Mouse (Mus musculus) urinary bladder, adult 2 months (tissue): ENCODE results near the gene Ccdc85c. TPM values are rescaled to one million over a fixed set of nuclear protein-coding genes. Genes with fewer than 3 reads are reported as not detected.

Experiments
- DNase-seq: peaks from one replicate; pipeline ENCODE4 v3.0.0; 2022; ENCODE audit warnings: low spot score
- polyA plus RNA-seq: library from polyadenylated mRNA; depleted of rRNA; stranded (reverse); fragments of >200 nt; gene quantifications from 2 replicates; pipeline ENCODE4 v1.2.3, GENCODE M21; 2012

Gene Ccdc85c
- polyA plus RNA-seq, 1 experiment: 14.6 TPM

- no peak for DNase-seq
Measured at GRCm38 (mm10) chr12:108294620-108295019, 19.4 kb upstream of the Ccdc85c start.

GRCm38 (mm10) chr12:108292957-108293356, 17.7 kb upstream of the Ccdc85c start:
- peak; percentile 54 for DNase-seq

GRCm38 (mm10) chr12:108292419-108292818, 17.2 kb upstream of the Ccdc85c start:
- no peak for DNase-seq

DNA sequence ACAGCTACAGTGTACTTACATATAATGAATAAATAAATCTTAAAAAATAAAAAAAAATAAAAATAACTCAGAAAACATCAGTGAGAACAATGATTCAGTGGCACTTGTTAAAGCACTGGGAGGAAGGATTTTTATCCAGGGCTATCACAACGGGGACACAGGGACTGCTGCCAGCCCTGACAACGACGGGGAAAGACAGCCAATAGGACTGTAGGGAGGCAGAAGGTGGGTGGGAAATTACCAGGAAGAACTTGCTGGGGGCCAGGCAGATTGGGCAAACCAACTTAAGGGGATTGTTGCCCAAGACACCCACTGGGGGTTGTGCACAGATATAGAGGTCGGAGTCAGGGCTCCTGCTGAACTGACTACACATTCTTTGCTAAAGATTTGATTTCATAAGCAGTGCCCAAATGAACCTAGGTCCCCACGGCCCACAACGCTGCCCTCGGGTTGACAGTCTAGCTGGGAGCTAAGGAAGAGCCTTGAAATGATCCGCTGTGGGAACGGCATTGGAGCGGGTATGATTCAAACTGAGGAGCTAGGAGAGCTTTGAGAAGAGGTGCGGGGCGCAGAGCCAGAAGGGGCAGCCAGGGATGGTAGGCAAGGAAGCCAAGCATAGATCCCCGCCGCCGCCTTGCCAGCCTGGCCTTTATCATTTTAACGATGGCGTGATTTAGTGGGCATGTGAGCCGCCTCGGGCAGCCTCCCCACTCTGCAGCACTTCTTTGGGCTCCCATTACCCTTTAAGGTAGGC, 13.1 kb upstream of the Ccdc85c start:
- peak; percentile 32 for DNase-seq

DNA sequence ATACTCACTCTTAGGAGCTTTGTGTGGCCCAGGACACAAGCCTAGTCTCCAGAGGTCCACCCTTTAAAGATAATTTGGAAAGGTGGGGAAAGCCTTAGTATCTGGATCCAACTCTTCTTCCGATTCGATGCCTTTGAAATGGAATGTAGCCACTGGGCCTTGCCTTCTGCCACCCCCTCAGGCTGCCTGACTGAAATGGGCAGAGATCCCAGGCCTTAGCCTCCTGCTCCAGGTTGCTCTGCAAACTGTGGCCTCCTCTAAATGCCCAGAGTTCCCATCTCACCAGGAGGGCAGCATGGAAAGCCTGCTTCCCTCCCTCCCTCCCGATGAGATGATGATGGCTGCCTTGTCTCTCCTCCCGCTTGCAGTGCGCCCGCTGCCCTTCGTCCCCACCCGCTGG, 11.8 kb upstream of the Ccdc85c start:
- DNase-seq: no peak

DNA sequence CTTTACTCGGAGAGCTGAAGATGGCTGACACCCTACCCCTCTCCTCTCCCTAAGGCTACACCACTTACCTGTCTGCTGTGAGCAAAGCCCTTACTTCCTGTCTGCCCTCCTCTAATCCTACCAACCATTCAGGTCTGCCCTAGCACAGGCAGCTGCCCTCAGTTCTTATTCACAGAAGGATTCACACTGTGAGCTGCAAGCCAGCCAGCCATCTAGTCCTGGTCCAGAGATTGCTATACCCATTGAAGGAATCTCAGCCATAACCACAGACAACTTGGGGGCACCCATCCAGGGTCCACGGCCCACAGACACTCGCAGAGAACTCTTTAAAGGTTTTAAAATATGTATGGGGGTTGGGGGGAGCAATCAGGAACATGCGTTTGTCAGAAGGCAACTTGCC, 11.2 kb upstream of the Ccdc85c start:
- no peak for DNase-seq

DNA sequence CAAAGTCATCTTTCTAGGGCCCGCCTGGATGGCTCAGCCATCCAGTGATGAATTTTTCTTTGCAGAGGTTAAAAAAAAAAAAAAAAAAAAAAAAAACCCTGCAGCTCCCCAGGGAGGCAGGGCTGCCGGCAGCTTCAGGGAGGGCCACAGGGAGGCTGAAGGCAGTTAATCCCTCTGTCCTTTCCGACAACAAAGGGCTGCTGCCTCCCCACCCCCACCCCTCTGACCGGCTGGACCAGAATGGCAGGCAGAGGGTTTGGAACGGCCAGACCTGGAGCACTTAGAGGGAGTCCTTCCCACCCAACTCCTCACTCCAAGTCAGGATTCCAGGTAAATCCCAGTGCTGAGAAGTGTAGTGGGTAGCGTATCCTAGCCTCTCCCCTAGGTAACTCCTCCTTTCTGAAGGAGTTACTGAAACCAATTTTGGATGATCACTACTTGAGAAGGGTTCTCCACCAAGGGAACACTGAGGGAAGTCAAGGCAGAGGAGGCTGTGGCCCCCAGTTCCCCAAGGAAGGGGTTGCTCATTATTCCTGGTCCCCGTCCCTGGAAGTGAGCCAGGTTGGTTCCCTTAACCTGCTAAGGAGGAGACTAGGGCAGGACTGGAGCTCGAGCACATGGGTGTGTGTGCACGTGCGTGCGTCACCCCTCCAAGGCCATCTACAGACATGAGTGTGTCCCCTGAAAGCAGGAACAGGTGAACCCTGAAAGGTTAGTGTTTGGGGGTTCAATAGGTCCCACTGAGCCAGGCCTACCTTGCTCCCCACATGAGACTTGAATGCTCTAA, 10.2 kb upstream of the Ccdc85c start:
- no peak for DNase-seq

- DNase-seq: peak; percentile 19
Measured at GRCm38 (mm10) chr12:108284455-108285224, 9.4 kb upstream of the Ccdc85c start.

DNA sequence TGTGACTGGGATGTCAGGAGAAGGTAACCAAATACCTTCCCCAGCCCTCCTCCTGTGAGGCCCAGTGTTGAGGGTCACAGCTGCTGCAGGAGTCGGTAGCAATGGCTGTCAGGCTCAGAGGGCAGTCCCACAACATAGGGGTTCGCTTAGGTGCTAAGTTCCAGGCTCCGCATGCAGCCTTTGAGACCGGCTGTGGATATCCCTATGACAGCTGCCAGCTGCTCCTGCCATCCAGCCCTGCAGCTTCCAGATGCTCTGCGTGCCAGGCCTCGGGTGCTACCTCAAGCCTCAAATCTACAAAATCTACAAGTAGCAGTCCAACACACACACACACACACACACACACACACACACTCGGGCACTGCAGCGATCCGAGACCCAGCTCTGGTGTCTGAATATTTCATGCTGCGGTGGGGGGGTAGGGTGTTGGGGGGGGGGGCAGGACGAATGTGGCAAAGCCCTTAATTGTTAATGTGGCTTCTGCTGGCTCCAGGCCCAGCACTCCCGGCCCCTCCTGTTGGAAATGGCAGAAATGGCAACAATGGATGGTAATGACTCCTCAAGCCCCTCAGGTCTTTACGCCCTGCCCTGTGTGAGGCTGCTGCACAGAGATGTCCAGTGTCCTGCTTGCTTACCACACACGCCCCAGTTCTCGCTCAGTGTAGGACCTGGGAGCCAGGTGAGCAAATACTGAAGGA, 3.1 kb upstream of the Ccdc85c start:
- peak; percentile 19 for DNase-seq

- no peak for DNase-seq
Measured at GRCm38 (mm10) chr12:108277341-108277841, 2.2 kb upstream of the Ccdc85c start.

DNA sequence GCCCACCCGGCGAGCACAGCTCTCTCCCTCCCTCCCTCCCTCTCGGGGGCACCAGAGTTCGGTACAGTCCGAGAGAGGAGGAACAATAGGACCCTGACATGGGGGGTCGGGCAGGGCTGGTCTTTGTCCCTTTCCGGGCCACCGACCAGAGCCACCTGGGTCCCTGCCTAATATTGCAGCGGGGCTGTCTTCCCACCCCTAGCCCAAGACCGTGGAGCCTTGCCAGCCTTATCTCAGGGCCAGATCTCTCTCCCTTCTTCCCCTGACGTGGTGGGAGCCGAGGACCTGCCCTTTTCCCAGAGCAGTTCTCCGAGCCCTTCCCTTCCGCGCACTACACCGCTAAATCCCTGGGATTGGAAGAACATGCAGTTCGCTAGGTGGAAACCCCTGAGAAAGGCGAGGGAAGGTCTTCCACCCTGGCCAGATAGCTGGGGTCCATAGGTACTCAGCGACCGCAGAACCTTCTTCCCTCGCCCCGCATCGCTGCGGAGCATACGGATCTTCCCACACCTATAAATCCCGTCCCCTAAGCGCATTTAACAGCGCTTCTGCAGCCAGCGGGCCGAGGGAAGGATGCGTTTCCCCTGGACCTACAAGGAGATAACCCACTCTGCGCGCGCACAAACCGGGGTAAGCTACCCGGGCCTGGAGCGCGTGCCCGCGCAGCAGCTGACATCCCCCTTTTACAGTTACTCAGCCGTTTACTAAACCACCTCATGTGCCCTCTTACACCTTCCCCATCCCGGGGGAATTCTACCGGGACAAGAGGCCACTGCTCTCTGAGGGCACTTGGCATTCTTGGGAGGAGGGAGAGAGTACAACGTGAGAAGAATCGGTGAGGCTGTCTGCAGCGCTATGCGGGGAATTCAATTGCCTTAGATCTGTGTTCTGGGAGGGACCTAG, 946 bp upstream of the Ccdc85c start:
- DNase-seq: peak; percentile 43

GRCm38 (mm10) chr12:108275508-108275890, 274 bp upstream of the Ccdc85c start:
- peak; percentile 97 for DNase-seq

GRCm38 (mm10) chr12:108274313-108274595, 971 bp downstream of the Ccdc85c start:
- peak; percentile 36 for DNase-seq

DNA sequence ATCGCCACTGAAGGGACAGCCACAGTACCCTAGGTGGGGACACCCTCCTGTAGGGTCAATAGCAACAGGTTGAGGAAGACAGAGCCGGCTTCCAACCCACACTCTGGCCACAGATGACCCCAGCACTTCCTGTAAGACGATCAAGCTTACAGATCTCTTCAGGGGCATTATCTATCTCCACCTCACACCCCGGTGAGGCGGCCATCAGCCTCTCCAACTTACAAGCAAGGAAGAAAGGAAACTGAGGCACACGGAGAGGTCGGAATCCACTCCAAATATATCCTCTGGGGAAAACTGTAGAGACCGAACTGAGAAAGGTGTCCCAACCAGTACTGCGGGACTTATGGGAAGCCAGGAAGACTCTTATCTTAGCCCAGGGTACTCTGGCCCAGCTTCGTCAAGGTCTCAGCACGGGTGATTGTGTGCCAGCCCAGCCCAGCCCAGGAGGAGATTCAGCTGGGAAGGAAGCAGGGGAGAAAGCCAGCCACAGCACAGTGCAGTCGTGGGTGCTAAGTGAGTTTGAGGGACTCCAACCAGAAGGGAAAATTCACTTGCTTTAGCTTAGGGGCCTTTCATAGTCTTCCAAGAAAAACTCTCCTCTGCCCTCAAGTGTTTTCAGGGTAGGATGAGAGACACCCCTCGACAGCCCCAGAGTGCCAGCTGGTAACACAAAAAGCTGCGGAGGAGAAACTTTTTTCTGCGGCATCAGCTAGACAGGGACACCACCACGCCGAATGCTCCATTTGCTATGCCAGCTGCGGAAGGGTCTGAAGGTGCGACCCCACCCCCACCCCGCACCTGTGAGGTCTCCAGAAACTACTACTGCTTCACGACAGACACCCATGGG, 1.5 kb downstream of the Ccdc85c start:
- DNase-seq: peak; percentile 19

GRCm38 (mm10) chr12:108272143-108272635, 3.0 kb downstream of the Ccdc85c start:
- no peak for DNase-seq

DNA sequence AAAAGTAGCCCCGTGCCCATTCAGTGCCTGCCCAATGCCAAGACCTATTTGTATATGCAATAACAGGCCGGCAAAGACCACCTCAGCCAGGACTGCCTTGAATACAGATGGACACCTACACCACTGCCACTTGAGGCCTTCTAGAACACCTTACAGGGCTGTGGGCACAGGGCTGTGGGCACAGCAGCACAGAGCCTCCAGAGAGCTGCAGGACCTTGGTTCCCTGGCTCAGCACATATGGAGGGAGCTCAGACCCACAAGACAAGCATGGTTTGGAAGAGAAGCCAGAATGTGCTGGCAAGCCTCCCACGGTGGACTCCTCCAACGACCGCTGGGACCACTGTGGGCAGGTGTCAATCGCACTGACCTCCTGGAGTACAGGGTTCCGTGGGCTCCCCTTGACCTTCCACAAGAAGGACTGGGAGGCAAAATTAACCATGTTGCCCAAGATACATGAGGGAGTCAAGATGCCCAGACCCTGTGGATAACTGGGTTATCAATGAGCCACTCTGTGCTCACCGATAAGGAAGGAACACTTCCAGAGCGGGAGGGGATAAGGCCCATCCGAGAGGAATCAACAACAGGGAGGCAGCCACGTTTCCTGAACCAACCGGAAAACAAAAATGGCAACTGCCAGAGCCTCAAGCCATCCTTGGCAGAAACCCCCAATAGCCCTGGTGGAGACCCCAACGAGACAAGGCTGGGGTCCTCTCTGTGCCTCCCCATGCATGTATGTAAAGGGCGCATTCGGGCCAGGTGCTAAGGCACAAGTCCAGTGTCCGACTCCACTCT, 3.7 kb downstream of the Ccdc85c start:
- peak; percentile 20 for DNase-seq

GRCm38 (mm10) chr12:108270240-108270919, 4.8 kb downstream of the Ccdc85c start:
- DNase-seq: peak; percentile 17

DNA sequence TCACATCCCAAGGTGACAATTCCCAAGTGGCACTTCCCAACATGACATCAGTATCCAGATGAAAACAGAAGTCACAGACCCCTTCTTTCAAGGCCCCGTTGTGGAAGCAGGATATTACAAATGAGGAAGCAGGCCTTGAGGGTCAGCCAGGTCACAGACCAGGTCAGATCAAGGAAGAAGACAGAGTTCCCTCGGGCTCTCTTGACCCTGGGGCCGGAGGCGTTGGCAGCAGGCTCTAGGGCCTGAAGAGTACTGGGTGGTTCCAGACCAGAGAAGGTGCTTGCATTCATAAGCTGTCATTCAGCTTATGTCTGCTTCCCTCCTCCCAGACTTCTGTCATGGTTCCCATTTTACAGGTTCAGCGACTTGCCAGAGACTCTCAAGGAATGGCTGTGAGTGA, 5.5 kb downstream of the Ccdc85c start:
- DNase-seq: no peak
